Mouse (Mus musculus) gastrocnemius, adult 2 months (tissue): ENCODE data around the gene Dlg2. TPM values are rescaled to one million over a fixed set of nuclear protein-coding genes. Genes with fewer than 3 reads are reported as not detected.

ENCODE experiments used
- DNase-seq: peaks from one replicate; pipeline ENCODE4 v3.0.0; 2022
- H3K27ac ChIP-seq: fragments of 200-600 bp; 2 replicates; pipeline ENCODE4 v1.8.1; 2022; ENCODE audit warnings: mild to moderate bottlenecking
- H3K4me3 ChIP-seq: fragments of 200-600 bp; 2 replicates; pipeline ENCODE4 v1.8.1; 2022; ENCODE audit warnings: mild to moderate bottlenecking, moderate library complexity
- CTCF ChIP-seq: fragments of 200-600 bp; IDR thresholded peaks from 2 replicates; pipeline ENCODE4 v1.8.1; 2022; ENCODE audit warnings: antibody characterized with exemption, mild to moderate bottlenecking, moderate library complexity
- intact Hi-C: fragments of 180-260 bp; cut with DNase I; formaldehyde crosslinking; loops from one replicate; pipeline ENCODE4 v1.15.1; 2025
- total RNA-seq, 2 experiments: library from RNA; stranded (reverse); gene quantifications; 2 replicates each; pipeline ENCODE4 v1.2.3; 2021

Dlg2 gene
- total RNA-seq, 2 experiments from 2014 or later = 0.22 to 0.71 TPM

GRCm38 (mm10) chr7:92102892-92103543 is 1626.5 kb downstream of the Dlg2 start:
- Histone ChIP-seq H3K4me3 (no peak overlapping the region), H3K27ac (no peak overlapping the region)
- TF ChIP-seq CTCF = peak; percentile 69
- DNase-seq = no peak
- intact Hi-C loops = loop anchor here (2.0 to 5.0 kb wide), 2 partner anchors 219 to 446 kb away; no protein-coding TSS in a partner anchor

DNA sequence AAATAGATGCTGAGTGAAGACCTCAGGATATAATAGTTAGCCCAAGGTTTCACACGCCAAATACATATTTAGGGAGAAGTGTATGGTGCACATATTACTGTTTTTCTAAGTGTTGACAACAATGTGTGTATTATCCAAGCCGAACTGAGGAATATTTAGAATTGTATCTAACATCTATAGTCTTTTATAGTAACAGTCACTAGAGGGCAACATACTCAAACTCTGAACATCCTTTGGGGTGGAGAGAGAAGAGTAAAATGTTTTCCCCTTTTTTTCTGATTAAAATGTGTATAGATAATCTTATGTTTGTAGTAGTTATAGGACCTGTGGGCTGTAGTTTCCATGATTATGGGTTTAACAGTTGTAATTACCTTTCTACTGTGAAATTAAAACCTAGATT is 1629.0 kb downstream of the Dlg2 start:
- intact Hi-C loops = no loop called here
- no peak for DNase-seq
- TF ChIP-seq CTCF = peak; percentile 43

GRCm38 (mm10) chr7:92105956-92106355 is 1629.5 kb downstream of the Dlg2 start:
- DNase-seq = no peak
- intact Hi-C loops = no loop called here
- no peak overlapping the region for H3K27ac ChIP-seq
- no peak for TF ChIP-seq CTCF
- H3K4me3 ChIP-seq = no peak overlapping the region

More for the DNA sequence above, 1629.0 kb downstream of the Dlg2 start:
- Histone ChIP-seq H3K27ac (no peak overlapping the region), H3K4me3 (no peak overlapping the region)

- TF ChIP-seq CTCF = no peak
- DNase-seq = no peak
- H3K27ac ChIP-seq = no peak overlapping the region
- intact Hi-C loops = no loop called here
- no peak overlapping the region for H3K4me3 ChIP-seq
Observed at GRCm38 (mm10) chr7:92113065-92113464, 1636.6 kb downstream of the Dlg2 start.

GRCm38 (mm10) chr7:92115237-92115871 is 1638.9 kb downstream of the Dlg2 start:
- TF ChIP-seq CTCF = no peak
- no peak overlapping the region for H3K4me3 ChIP-seq
- no peak for DNase-seq
- intact Hi-C loops = no loop called here
- no peak overlapping the region for H3K27ac ChIP-seq

DNA sequence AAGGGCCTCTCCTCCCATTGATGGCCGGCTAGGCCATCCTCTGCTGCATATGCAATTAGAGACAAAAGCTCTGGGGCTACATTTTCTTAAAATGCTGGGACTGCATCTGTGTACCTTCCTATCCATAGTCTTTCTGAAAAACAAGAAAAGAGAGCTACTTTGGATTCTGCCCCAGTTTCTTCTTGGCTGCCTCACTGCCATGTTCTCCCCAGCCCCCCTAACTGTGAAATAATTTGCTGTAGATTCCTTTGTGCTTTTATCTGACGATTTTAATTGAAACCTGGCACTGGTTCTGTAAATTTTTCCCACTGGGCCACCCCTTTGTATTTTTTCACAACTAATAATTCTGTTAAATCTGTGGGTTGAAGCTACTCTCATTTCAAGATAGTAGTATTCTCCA is 1646.8 kb downstream of the Dlg2 start:
- no peak for DNase-seq
- no peak overlapping the region for H3K4me3 ChIP-seq
- TF ChIP-seq CTCF = no peak
- H3K27ac ChIP-seq = no peak overlapping the region
- intact Hi-C loops = no loop called here

GRCm38 (mm10) chr7:92125886-92126285 is 1649.4 kb downstream of the Dlg2 start:
- TF ChIP-seq CTCF = no peak
- DNase-seq = no peak
- no peak overlapping the region for H3K27ac ChIP-seq
- intact Hi-C loops = no loop called here
- no peak overlapping the region for H3K4me3 ChIP-seq

GRCm38 (mm10) chr7:92134301-92134700 is 1657.8 kb downstream of the Dlg2 start:
- Histone ChIP-seq H3K4me3 (no peak overlapping the region), H3K27ac (no peak overlapping the region)
- intact Hi-C loops = no loop called here
- no peak for DNase-seq
- TF ChIP-seq CTCF = no peak

DNA sequence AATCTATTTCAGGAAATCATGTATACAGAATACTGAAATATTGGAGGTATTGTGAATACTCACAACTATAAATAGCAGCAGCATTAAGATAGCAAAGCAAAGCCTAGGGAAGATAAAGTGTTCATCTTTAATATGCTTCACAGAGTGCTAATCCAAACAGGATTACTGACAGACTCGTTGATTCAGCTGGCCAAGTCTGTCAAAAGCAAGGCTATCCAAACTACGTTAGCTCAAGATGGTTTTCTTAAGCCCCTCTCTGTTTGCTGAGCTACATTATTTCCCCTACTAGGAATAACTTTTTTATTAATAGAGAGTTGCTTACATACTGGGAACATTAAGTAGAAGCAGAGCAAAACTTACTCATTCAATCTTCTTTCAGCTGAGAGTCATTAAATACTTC is 1659.2 kb downstream of the Dlg2 start:
- no peak overlapping the region for H3K27ac ChIP-seq
- no peak for TF ChIP-seq CTCF
- intact Hi-C loops = no loop called here
- DNase-seq = no peak
- no peak overlapping the region for H3K4me3 ChIP-seq

DNA sequence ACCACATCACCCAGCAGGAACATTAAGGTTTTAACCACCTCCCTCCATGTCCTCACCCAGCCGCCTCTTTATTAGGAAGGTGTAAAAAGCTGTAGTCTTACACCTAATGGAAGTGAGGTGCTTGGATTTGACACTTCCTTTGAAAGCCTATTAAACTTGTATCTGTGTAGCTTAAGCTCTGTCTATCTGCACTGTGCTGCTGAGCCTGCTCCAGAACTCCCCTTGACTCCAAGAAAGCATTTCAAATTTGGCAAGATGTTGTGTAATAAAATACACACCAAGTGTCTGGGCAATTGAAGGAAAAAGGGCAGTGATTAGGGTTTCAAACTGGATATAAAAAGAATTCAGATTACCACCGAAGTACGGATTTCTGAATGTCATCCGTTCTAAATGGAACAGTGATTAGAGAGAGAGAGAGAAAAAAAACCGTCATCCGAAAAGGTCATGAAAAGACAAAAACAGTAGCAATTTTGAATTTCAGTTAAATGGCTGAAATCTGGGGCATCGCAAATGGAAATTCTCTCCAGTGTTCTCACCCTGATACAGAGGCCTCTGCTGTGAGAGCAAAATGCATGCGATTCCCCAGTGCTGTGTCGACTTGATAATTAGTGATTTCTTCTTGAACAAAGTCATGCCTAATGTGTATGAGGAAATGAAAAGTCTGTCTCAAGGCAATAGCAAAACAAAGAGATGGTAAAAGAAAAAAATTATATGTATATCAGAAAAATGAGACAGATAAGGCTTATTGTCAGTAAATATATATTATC is 1663.8 kb downstream of the Dlg2 start:
- TF ChIP-seq CTCF = no peak
- no peak for DNase-seq
- Histone ChIP-seq H3K27ac (no peak overlapping the region), H3K4me3 (no peak overlapping the region)
- intact Hi-C loops = no loop called here

DNA sequence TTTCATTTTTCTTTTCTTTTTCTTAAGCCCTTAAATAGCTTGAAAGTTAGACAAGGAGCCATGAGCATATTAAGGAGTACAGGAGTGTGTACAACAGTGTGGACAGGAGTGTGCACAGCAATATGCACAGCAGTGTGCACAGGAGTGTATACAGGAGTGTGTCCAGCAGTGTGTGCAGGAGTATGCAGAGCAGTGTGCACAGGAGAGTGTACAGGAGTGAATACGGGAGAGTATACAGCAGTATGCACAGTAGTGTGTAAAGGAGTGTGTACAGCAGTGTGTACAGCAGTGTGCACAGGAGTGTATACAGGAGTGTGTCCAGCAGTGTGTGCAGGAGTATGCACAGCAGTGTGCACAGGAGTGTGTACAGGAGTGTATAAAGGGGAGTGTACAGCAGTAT is 1671.0 kb downstream of the Dlg2 start:
- Histone ChIP-seq H3K27ac (no peak overlapping the region), H3K4me3 (no peak overlapping the region)
- no peak for TF ChIP-seq CTCF
- DNase-seq = no peak
- intact Hi-C loops = no loop called here

DNA sequence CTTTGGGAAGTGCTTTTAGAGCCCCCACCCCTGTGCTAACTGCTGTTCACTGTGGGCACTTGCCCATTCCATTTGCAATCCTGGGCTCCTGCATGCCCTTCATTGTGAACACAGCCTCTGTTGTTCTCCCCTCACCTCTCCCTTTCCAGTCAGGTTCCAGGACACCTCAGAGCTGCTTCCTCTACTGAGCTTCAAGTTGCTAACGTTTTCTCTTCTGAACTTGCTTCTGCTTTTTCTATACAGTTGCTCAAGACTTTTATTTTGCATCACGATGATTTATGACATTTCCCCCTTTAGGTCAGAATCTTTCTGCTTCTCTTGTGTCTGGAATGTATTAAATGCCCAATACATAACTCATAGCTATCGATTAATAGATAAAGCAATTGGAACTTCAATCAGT is 1674.3 kb downstream of the Dlg2 start:
- no peak for TF ChIP-seq CTCF
- intact Hi-C loops = no loop called here
- H3K27ac ChIP-seq = no peak overlapping the region
- H3K4me3 ChIP-seq = no peak overlapping the region
- no peak for DNase-seq

DNA sequence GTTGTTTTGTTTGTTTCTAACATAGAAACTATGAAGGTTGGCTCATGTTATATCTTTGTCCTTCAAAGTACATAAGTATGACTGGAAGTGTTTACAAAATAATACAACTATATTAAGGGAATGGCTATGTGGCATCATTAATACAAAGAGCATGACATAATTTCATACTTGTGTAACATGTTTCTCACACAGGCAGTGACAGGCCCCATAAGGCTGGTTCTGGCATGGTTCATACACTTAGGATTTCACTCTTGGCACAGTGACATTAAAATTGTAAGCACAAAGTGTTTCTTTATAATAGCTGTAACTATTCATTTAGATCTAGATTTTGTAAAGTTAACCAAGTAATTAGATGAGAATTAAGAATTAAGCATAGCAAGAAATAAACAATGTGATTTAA is 1678.1 kb downstream of the Dlg2 start:
- intact Hi-C loops = no loop called here
- Histone ChIP-seq H3K27ac (no peak overlapping the region), H3K4me3 (no peak overlapping the region)
- TF ChIP-seq CTCF = no peak
- no peak for DNase-seq
